Mouse (Mus musculus): ENCODE results near the gene Swap70.
A peak's percentile ranks its signal among the peaks of the same experiment; 100 is the strongest.
"Not testable (repeated sequence)": the region's sequence is repeated elsewhere in the genome, so short reads cannot be mapped to it uniquely, and the experiment has no call there.

The Swap70 gene

GRCm38 (mm10) chr7:110221586-110222481 lies at the start of gene Swap70:
Swap70 (plus strand) TSS chr7:110221711.
- DNase-seq: peak; percentile 92 to 95

GRCm38 (mm10) chr7:110179208-110179607 lies 42.3 kb upstream of the Swap70 start:
- no peak for DNase-seq

- no peak for DNase-seq
These were observed 40.9 kb upstream of the Swap70 start for GRCm38 (mm10) chr7:110180613-110181012.

- DNase-seq: no peak
These were observed 40.1 kb upstream of the Swap70 start for GRCm38 (mm10) chr7:110181446-110181845.

- no peak for DNase-seq
These were observed 36.9 kb upstream of the Swap70 start for GRCm38 (mm10) chr7:110184608-110185007.

GRCm38 (mm10) chr7:110189951-110190350 lies 31.6 kb upstream of the Swap70 start:
- peak; percentile 8 to 36 for DNase-seq

- no peak for DNase-seq
These were observed 28.3 kb upstream of the Swap70 start for GRCm38 (mm10) chr7:110193186-110193585.

- no peak for DNase-seq
These were observed 24.3 kb upstream of the Swap70 start for GRCm38 (mm10) chr7:110197176-110197575.

- DNase-seq: no peak
These were observed 19.6 kb upstream of the Swap70 start for GRCm38 (mm10) chr7:110201933-110202332.

- no peak for DNase-seq
These were observed 17.3 kb upstream of the Swap70 start for GRCm38 (mm10) chr7:110204208-110204607.

GRCm38 (mm10) chr7:110208341-110208740 lies 13.2 kb upstream of the Swap70 start:
- no peak for DNase-seq

- peak in 1 of 2 experiments; percentile 6 for DNase-seq
These were observed 12.1 kb upstream of the Swap70 start for GRCm38 (mm10) chr7:110209422-110209821.

GRCm38 (mm10) chr7:110211025-110211424 lies 10.5 kb upstream of the Swap70 start:
- no peak for DNase-seq

GRCm38 (mm10) chr7:110214882-110215281 lies 6.6 kb upstream of the Swap70 start:
- peak in 1 of 2 experiments; percentile 6 for DNase-seq

GRCm38 (mm10) chr7:110221051-110221585 lies 393 bp upstream of the Swap70 start:
- no peak for DNase-seq

- no peak for DNase-seq
These were observed 1.2 kb downstream of the Swap70 start for GRCm38 (mm10) chr7:110222583-110223182.

GRCm38 (mm10) chr7:110223727-110224510 lies 2.4 kb downstream of the Swap70 start:
- DNase-seq: no peak

GRCm38 (mm10) chr7:110226484-110226883 lies 5.0 kb downstream of the Swap70 start:
- DNase-seq: no peak

- no peak for DNase-seq
These were observed 8.5 kb downstream of the Swap70 start for GRCm38 (mm10) chr7:110229967-110230366.

GRCm38 (mm10) chr7:110231127-110231526 lies 9.6 kb downstream of the Swap70 start:
- DNase-seq: not testable (repeated sequence)

- no peak for DNase-seq
These were observed 14.6 kb downstream of the Swap70 start for GRCm38 (mm10) chr7:110236085-110236484.

GRCm38 (mm10) chr7:110237451-110237836 lies 15.9 kb downstream of the Swap70 start:
- DNase-seq: no peak

Data from kidney, postnatal 4 days (tissue).